Mouse (Mus musculus): ENCODE measurements around the gene Smchd1. TPM values are rescaled to one million over a fixed set of nuclear protein-coding genes. Genes with fewer than 3 reads are reported as not detected.

Smchd1 gene
- polyA plus RNA-seq, 1 experiment: 4.1 TPM

DNA sequence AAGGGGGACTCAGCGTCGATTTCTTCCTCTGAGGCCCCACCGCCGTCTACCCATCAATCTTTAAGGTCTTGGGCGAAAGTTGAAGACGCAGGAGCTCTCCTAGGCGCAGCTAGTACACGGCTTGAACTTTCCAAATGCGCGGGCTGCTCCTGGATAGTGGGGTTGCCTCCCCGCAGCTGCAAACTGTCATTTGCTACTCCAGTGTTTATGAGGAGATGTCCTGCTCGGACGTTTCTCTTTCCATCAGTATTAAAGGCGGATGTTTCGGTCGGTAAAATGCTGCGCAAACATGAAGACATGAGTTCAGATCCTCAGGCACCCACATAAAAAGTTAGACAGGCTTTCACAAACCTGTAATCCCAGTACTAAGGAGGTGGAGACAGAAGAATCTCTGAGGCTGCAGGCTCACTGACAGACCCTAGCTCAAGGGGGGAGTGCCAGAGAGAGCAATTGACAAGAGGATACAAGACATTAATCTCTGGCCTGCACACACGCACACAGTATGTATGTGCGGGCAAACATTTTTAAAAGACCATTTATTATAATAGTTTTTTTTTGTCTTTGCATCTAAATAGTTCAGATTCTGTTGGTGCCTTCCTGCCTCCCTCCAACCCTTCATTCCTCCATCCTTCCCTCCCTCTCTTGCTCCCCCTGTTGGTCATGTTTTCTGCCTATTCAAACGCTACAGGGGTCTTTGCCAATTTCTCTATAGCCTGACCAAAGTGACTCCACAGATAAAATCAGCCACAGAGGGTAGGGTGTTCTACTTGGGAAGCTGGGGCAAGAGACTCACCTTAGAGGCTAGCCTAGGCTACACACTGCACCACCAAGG, 163.6 kb downstream of the Smchd1 start, which contains the start of gene Emilin2:
Emilin2 (minus strand) TSS at position 639 of the 832 bp plus-strand sequence.
- no peaks in the 10 kb centered on the region for H3K9me3 ChIP-seq
- TF ChIP-seq FLI1 (IDR thresholded peaks at IDR 0.05; ENCODE audit: low read length) (no peak), GATA1 (IDR thresholded peaks at IDR 0.05; ENCODE audit: borderline replicate concordance, low read length) (no peak)
- peaks cover 61% of the 10 kb centered on the region for H3K4me1 ChIP-seq
- peak within 1 kb of the TSS; percentile 96 for H3K4me3 ChIP-seq (replicated peaks)
- peaks cover 23% of the 10 kb centered on the region for H3K36me3 ChIP-seq (replicated peaks; ENCODE audit: low read length)
- peaks cover 7% of the 10 kb centered on the region for H3K27me3 ChIP-seq (replicated peaks)

DNA sequence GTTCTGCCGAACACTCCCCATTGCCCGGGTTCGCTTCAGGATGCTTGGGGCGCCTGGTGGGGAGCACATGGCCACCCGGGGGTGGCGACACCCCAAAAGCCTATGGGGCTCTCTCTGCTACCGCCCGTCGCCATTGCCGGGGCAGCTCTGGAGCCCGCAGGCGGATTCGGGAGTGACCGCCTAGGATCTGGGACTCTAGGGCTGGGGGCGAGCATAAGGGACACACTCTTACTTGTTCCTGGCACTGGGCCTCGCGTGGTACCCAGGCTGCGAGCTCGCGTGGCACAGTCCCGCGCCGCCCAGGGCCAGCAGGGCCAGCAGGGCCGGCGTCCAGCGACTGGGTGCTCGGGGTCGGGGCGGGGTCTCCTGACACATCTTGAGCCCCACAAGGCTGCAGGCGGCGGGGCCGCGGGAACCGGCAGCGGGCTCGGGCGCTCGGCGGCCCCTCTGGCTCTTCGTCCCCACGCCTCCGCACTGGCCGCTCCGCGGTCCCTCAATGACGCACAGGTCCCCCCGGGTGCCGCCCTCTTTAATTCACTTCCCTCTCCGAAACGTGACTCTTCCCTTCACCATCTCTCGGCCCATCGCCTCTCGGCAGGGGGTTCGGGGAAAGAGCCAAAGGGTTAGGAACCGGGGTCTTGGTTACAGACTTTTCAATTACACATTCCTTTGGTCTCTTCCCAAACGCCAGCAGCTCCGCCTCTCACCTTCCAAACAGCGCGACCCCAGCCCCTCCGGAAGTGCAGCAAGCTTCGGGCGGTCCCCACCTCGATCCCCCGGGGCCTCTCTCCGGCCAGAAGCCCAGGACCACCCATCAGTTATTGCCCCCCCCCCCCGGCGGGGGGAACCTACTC, 164.4 kb downstream of the Smchd1 start:
- H3K4me1 ChIP-seq: peaks cover 68% of the 10 kb centered on the region
- peak overlapping the region; percentile 96 for H3K4me3 ChIP-seq (replicated peaks)
- peaks cover 31% of the 10 kb centered on the region for H3K36me3 ChIP-seq (replicated peaks; ENCODE audit: low read length)
- peaks cover 7% of the 10 kb centered on the region for H3K27me3 ChIP-seq (replicated peaks)
- no peaks in the 10 kb centered on the region for H3K9me3 ChIP-seq
- TF ChIP-seq GATA1 (IDR thresholded peaks at IDR 0.05; ENCODE audit: borderline replicate concordance, low read length) (no peak), FLI1 (IDR thresholded peaks at IDR 0.05; ENCODE audit: low read length) (no peak)

DNA sequence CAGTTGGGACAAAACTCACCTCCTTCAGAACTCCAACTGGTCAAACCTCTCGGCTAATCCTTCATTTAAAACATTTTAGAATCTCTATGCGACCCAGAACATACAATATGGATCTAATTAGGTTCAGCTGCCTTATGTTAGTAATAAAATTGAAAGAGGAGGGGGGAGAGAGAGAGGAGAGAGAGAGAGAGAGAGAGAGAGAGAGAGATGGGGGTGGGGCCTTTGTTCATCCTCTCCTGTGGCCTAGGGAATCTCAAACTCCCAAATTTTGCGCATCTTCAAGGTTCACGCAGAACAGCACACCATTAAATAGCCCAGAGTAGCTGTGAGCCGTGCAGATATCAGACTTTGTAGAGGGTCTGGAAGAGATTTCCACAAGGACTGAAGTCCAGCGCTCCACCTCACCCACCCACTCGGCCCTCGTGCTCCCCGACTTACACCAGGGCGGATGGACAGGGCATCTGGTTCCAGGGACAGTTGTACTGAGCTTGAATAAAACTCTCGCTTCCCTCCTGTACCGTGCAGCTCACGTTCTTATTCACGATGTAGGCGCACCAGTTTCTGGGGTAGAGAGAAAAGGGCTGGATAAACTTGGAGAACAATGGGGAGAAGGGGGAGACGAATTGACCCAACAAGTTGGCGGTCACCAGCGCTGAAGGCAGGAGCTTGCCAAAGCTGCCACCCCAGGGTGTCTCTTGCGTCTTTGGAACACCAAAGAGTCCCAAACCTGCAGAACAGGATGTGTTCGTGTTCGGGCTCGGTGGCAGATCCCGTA, 165.2 kb downstream of the Smchd1 start:
- Histone ChIP-seq H3K36me3 (replicated peaks; ENCODE audit: low read length) (peaks cover 39% of the 10 kb centered on the region), H3K4me3 (replicated peaks) (peak overlapping the region; percentile 96), H3K4me1 (peaks cover 77% of the 10 kb centered on the region), H3K27me3 (replicated peaks) (peaks cover 7% of the 10 kb centered on the region), H3K9me3 (no peaks in the 10 kb centered on the region)
- no peak for TF ChIP-seq GATA1 (IDR thresholded peaks at IDR 0.05; ENCODE audit: borderline replicate concordance, low read length)
- TF ChIP-seq FLI1 (IDR thresholded peaks at IDR 0.05; ENCODE audit: low read length): no peak

DNA sequence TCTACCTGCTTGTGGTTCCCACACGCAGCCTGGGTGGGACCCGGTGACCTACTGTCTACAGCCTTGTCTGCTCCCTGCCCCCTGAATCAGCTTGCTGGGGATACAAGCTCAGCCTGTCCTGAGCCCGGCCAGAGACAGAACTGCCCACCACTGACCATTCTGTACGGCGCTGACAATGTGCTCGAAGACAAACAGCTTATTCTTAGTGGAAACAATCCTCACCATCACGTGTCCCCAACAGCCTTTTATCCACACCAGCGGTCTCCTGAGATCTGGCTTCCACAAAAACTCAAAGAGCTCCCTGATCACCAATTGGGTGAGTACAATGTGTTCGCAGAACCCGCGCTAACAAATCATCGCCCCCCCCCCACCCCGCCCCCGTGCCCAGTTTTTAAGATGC, 166.0 kb downstream of the Smchd1 start:
- peaks cover 47% of the 10 kb centered on the region for H3K36me3 ChIP-seq (replicated peaks; ENCODE audit: low read length)
- peak overlapping the region; percentile 96 for H3K4me3 ChIP-seq (replicated peaks)
- peaks cover 7% of the 10 kb centered on the region for H3K27me3 ChIP-seq (replicated peaks)
- peaks cover 84% of the 10 kb centered on the region for H3K4me1 ChIP-seq
- no peak for TF ChIP-seq FLI1 (IDR thresholded peaks at IDR 0.05; ENCODE audit: low read length)
- TF ChIP-seq GATA1 (IDR thresholded peaks at IDR 0.05; ENCODE audit: borderline replicate concordance, low read length): no peak
- no peaks in the 10 kb centered on the region for H3K9me3 ChIP-seq

DNA sequence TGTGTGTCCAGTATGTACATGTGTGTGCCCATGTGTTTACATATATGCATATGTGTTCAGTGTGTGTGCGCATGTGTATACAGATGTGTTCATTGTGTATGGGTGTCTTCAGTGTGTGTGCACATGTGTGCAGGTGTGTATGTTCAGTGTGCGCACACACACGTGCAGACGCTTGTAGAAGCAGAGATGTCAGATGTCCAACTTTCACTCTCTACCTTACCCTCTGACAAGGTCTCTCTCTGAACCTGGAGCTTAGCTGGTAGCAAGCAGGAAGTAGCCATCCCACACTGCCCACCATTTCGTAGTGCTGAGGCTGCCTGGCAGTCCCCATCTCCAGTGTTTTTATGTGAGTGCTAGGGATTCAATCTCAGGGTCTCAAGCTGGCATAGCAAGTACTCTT, 166.8 kb downstream of the Smchd1 start:
- peaks cover 7% of the 10 kb centered on the region for H3K27me3 ChIP-seq (replicated peaks)
- H3K4me3 ChIP-seq (replicated peaks): peak overlapping the region; percentile 78
- peaks cover 53% of the 10 kb centered on the region for H3K36me3 ChIP-seq (replicated peaks; ENCODE audit: low read length)
- TF ChIP-seq GATA1 (IDR thresholded peaks at IDR 0.05; ENCODE audit: borderline replicate concordance, low read length) (no peak), FLI1 (IDR thresholded peaks at IDR 0.05; ENCODE audit: low read length) (no peak)
- H3K4me1 ChIP-seq: peaks cover 89% of the 10 kb centered on the region
- H3K9me3 ChIP-seq: no peaks in the 10 kb centered on the region

DNA sequence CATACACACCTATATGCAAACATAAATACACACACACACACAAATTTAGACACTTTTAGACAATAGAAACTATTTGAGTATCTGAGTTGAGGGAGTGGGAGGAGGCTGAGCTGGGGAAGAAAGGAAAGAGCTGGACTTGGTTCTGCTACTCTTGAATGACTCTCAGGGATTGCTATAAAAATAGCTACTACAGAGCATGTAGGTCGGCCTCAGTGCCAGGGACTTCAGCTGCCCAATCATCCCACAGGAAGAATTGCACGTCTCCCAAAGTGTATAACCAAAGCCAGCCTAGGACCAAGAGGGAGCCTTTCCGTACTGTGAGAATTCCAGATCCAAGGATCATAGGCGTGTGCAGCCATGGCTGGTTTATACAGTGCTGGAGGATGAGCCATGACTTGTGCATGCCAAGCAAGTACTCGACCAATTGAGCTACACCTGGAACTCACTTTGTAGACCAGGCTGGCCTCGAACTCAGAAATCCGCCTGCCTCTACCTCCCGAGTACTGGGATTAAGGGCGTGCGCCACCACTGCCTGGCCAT, 167.8 kb downstream of the Smchd1 start:
- Histone ChIP-seq H3K4me1 (peaks cover 84% of the 10 kb centered on the region), H3K27me3 (replicated peaks) (peaks cover 7% of the 10 kb centered on the region), H3K4me3 (replicated peaks) (peak overlapping the region; percentile 76), H3K9me3 (no peaks in the 10 kb centered on the region), H3K36me3 (replicated peaks; ENCODE audit: low read length) (peaks cover 63% of the 10 kb centered on the region)
- TF ChIP-seq GATA1 (IDR thresholded peaks at IDR 0.05; ENCODE audit: borderline replicate concordance, low read length) (no peak), FLI1 (IDR thresholded peaks at IDR 0.05; ENCODE audit: low read length) (no peak)

DNA sequence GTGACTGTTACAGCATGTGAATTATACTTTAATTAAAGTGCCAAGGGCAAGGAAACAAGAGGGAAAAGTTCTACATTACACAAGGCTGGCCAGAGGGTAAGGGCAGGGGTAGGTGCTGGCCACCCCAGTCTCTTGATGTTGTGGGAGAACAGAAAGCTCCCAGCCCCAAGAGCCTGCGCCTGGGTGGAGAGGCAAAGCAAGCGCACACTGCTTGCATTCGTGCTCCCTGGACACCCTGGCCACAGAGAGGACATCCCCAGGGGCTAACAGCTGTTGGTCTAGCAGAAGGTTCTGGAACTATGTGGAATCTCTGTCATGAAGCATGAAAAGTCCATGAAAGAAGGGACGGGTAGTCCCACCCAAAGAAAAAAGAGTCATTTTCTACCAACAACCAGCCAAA, 168.4 kb downstream of the Smchd1 start:
- Histone ChIP-seq H3K27me3 (replicated peaks) (peaks cover 7% of the 10 kb centered on the region), H3K4me1 (peaks cover 81% of the 10 kb centered on the region), H3K36me3 (replicated peaks; ENCODE audit: low read length) (peaks cover 69% of the 10 kb centered on the region), H3K4me3 (replicated peaks) (peak overlapping the region; percentile 44), H3K9me3 (no peaks in the 10 kb centered on the region)
- TF ChIP-seq GATA1 (IDR thresholded peaks at IDR 0.05; ENCODE audit: borderline replicate concordance, low read length) (no peak), FLI1 (IDR thresholded peaks at IDR 0.05; ENCODE audit: low read length) (no peak)

DNA sequence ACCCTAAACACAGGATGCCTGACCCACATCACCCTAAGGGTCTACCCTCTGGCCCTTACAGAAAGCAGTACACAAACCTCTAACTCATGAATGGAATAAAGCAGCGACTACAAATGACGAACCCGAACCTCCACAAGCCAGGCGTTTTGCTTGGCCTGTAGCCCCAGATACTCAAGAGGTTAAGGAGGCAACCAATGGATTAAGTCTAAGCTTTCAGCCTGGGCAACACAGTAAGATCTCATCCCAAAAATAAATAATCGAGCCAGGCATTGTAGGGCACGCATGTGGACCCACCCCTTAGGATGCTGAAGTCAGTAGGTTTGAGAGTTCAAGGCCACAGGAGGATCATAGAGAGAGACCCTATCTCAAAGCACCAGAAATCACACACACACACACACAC, 169.1 kb downstream of the Smchd1 start:
- peaks cover 7% of the 10 kb centered on the region for H3K27me3 ChIP-seq (replicated peaks)
- H3K9me3 ChIP-seq: no peaks in the 10 kb centered on the region
- H3K4me3 ChIP-seq (replicated peaks): no peak overlapping the region
- H3K36me3 ChIP-seq (replicated peaks; ENCODE audit: low read length): peaks cover 75% of the 10 kb centered on the region
- TF ChIP-seq FLI1 (IDR thresholded peaks at IDR 0.05; ENCODE audit: low read length) (no peak), GATA1 (IDR thresholded peaks at IDR 0.05; ENCODE audit: borderline replicate concordance, low read length) (no peak)
- peaks cover 79% of the 10 kb centered on the region for H3K4me1 ChIP-seq

DNA sequence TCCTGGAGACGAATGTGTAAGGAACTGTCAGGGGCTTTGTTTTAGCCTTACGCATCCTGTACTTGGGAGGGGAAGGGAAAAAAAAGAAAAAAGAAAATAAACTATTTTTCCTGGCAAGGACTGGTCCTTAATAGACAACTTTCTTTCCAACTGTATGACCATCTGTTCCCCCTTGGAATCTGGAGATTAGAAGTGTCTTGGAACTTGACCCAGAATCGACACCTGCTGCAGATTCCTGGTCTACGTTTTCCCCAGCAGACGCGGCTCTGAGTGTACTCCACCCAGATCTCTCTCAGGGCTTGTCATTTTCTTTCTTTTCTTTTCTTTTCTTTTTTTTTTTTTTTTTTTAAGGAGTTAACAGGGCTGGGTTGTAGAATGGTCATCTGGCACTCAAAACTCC, 171.7 kb downstream of the Smchd1 start:
- no peak overlapping the region for H3K4me3 ChIP-seq (replicated peaks)
- no peaks in the 10 kb centered on the region for H3K27me3 ChIP-seq (replicated peaks)
- H3K9me3 ChIP-seq: no peaks in the 10 kb centered on the region
- peaks cover 76% of the 10 kb centered on the region for H3K4me1 ChIP-seq
- peaks cover 93% of the 10 kb centered on the region for H3K36me3 ChIP-seq (replicated peaks; ENCODE audit: low read length)
- no peak for TF ChIP-seq FLI1 (IDR thresholded peaks at IDR 0.05; ENCODE audit: low read length)
- no peak for TF ChIP-seq GATA1 (IDR thresholded peaks at IDR 0.05; ENCODE audit: borderline replicate concordance, low read length)
